Mouse (Mus musculus) brain, adult 2 months (tissue): ENCODE results near the gene Camk2d.

Experiments used
- DNase-seq: peaks from one replicate; pipeline ENCODE4 v3.0.0; 2011; ENCODE audit warnings: low read depth, low spot score

The Camk2d gene

GRCm38 (mm10) chr3:126650747-126651146 lies 54.6 kb downstream of the Camk2d start:
- no peak for DNase-seq

GRCm38 (mm10) chr3:126652361-126652760 lies 56.3 kb downstream of the Camk2d start:
- no peak for DNase-seq

- no peak for DNase-seq
Measured at GRCm38 (mm10) chr3:126653118-126653517, 57.0 kb downstream of the Camk2d start.

GRCm38 (mm10) chr3:126656173-126656572 lies 60.1 kb downstream of the Camk2d start:
- DNase-seq = no peak

- DNase-seq = no peak
Measured at GRCm38 (mm10) chr3:126657895-126658294, 61.8 kb downstream of the Camk2d start.

GRCm38 (mm10) chr3:126658791-126659190 lies 62.7 kb downstream of the Camk2d start:
- DNase-seq = peak; percentile 61

- no peak for DNase-seq
Measured at GRCm38 (mm10) chr3:126659235-126659634, 63.1 kb downstream of the Camk2d start.

- DNase-seq = no peak
Measured at GRCm38 (mm10) chr3:126659832-126660564, 63.9 kb downstream of the Camk2d start.

GRCm38 (mm10) chr3:126660575-126660974 lies 64.5 kb downstream of the Camk2d start:
- peak; percentile 63 for DNase-seq

- DNase-seq = peak; percentile 79
Measured at GRCm38 (mm10) chr3:126660986-126661385, 64.9 kb downstream of the Camk2d start.

- no peak for DNase-seq
Measured at GRCm38 (mm10) chr3:126661920-126662319, 65.8 kb downstream of the Camk2d start.

GRCm38 (mm10) chr3:126663436-126663835 lies 67.3 kb downstream of the Camk2d start:
- DNase-seq = no peak

GRCm38 (mm10) chr3:126665866-126666265 lies 69.8 kb downstream of the Camk2d start:
- no peak for DNase-seq

- no peak for DNase-seq
Measured at GRCm38 (mm10) chr3:126667019-126667418, 70.9 kb downstream of the Camk2d start.

- DNase-seq = peak; percentile 85
Measured at GRCm38 (mm10) chr3:126667451-126667850, 71.3 kb downstream of the Camk2d start.

GRCm38 (mm10) chr3:126668123-126668522 lies 72.0 kb downstream of the Camk2d start:
- DNase-seq = peak; percentile 67

GRCm38 (mm10) chr3:126668692-126669091 lies 72.6 kb downstream of the Camk2d start:
- DNase-seq = peak; percentile 59

GRCm38 (mm10) chr3:126670413-126670812 lies 74.3 kb downstream of the Camk2d start:
- DNase-seq = peak; percentile 59

- no peak for DNase-seq
Measured at GRCm38 (mm10) chr3:126671292-126671691, 75.2 kb downstream of the Camk2d start.

- no peak for DNase-seq
Measured at GRCm38 (mm10) chr3:126681051-126681450, 84.9 kb downstream of the Camk2d start.

GRCm38 (mm10) chr3:126681996-126682395 lies 85.9 kb downstream of the Camk2d start:
- DNase-seq = no peak

- no peak for DNase-seq
Measured at GRCm38 (mm10) chr3:126685363-126685762, 89.3 kb downstream of the Camk2d start.

GRCm38 (mm10) chr3:126687150-126687549 lies 91.0 kb downstream of the Camk2d start:
- DNase-seq = no peak

GRCm38 (mm10) chr3:126688516-126688915 lies 92.4 kb downstream of the Camk2d start:
- no peak for DNase-seq
